Mouse (Mus musculus) gastrocnemius, postnatal 25 days (tissue): ENCODE results near the gene Zfp952. TPM values are rescaled to one million over a fixed set of nuclear protein-coding genes. Genes with fewer than 3 reads are reported as not detected.
"Not testable (repeated sequence)": the region's sequence is repeated elsewhere in the genome, so short reads cannot be mapped to it uniquely, and the experiment has no call there.

ENCODE experiments used
- DNase-seq: peaks from one replicate; pipeline ENCODE4 v3.0.0; 2022
- long read RNA-seq, 2 experiments: library from polyadenylated mRNA; stranded (forward); transcript quantifications; one replicate each; pipeline ENCODE4 v2.0.0; 2021
- total RNA-seq, 2 experiments: library from RNA; stranded (reverse); gene quantifications; 1 replicate in 1 of 2; 2 replicates in 1 of 2; pipeline ENCODE4 v1.2.3; 2021

Zfp952 gene
- 1 to 10 TPM; 3.4 to 4.6 TPM for total RNA-seq
- long read RNA-seq, experiment 1, partial matches to known transcripts = 0 of 5 reads
- long read RNA-seq, experiment 1, other reads (novel, unspliced or antisense) = 2 of 5 reads
- long read RNA-seq, experiment 2, partial matches to known transcripts = 0 of 7 reads
- long read RNA-seq, experiment 2, other reads (novel, unspliced or antisense) = 3 of 7 reads

DNA sequence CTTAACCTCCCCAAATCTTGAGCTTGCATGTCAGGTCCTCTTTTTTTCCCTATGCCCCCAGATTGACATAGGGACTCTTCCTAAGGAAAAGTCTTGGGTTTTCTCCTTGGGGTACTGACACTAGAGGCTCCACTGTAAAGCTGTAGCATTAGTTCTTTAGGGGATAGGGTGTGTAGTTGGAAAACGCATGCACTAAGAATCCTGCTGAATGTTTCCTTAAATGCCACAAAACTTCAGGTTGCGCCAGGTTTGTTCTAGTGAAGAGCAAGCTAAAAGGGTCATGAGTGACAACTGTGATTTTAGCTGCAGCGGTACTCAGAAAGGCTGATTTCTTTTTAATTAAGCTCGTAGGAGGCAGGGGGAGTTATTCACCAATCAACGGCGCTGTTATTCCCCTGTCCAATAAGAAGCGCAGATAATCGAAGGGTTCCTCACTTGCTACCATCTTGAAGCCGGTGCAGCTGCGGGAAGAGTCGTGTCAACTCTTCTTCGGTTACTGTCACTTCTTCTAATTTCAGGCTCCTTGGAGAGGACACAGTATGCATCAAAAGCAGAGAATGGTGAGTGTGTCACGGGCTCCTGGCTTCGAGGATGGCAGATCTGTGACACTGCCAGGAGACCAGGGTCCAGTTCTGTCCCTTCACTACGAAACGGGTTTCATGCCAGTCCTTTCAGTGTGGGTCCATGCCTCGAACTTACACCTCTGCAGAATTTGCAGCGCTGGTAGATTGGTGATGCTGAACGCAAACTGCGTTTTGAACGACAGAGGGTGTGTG is at the start of gene Zfp952:
Zfp952 (plus strand) TSS at position 431 of the 776 bp plus-strand sequence.
- peak; percentile 77 for DNase-seq

- no peak for DNase-seq
Measured at GRCm38 (mm10) chr17:32943661-32944060, 49.3 kb upstream of the Zfp952 start.

DNA sequence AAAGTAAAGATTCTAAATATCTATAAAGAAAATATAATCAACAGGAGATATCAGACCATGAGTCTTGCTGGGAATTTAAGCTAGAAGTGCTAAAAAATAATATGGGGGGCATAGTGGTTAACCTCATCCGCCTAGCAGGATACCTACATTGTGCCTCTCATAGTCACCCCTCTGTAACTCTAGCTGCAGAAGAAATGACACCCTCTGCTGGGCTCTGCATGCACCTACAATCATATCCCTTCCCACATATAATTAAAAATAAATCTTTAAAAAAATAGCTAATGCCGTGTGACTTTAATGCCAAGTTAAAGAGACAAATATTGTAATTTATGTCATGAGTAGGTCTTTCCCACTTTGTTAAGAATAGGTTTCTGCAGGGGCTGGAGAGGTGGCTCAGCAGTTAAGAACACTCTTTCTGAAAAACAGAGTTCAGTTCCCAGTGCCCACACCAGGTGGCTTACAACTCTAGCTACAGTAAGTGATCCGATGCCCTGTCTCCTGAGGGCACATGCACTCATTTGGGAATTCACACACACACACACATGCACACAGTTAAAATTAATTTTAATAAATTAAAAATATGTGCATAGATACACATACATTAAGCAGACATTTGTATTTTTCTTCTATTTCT is 48.4 kb upstream of the Zfp952 start:
- no peak for DNase-seq

- DNase-seq = no peak
Measured at GRCm38 (mm10) chr17:32946716-32947115, 46.2 kb upstream of the Zfp952 start.

DNA sequence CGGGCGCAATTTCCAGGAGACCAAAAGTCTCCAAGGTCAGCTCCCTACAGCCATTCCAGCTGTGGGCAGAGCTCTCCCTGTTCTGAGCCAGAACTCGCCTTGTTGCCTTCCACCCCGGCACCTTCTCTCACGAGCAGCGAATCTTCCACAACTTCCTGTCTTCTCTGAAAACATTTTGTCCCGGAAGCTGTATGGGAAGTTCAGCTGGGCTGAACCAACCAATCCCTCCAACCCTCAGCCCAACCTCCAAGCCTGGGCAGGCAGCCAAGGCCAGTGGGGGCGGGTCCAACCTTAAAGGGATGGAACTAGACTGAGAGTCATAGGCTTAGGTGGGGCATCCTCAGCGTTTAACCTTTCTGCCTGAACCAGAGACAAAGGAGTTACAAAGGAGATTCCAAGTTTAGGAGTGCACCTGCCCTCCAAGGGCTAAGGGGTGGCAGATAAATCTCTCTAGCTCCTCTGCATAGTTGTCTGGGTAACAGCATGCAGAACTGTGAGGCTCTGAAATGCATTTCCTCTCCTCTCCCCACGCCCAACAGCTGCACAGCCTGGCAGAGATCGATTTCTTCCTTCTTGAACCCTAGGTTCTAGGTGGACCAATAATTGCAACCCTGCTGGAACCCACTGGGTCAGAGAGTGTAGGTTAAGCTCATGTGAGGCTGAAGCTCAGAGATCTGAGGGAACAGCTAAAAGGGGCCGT is 45.6 kb upstream of the Zfp952 start, which contains the start of gene Cyp4f13:
Cyp4f13 (minus strand) TSS at position 188 of the 700 bp plus-strand sequence.
- peak; percentile 97 for DNase-seq

GRCm38 (mm10) chr17:32950136-32950535 is 42.8 kb upstream of the Zfp952 start:
- no peak for DNase-seq

- DNase-seq = no peak
Measured at GRCm38 (mm10) chr17:32951006-32951405, 41.9 kb upstream of the Zfp952 start.

GRCm38 (mm10) chr17:32951441-32951840 is 41.5 kb upstream of the Zfp952 start:
- DNase-seq = peak; percentile 51

- no peak for DNase-seq
Measured at GRCm38 (mm10) chr17:32965253-32965622, 27.7 kb upstream of the Zfp952 start.

DNA sequence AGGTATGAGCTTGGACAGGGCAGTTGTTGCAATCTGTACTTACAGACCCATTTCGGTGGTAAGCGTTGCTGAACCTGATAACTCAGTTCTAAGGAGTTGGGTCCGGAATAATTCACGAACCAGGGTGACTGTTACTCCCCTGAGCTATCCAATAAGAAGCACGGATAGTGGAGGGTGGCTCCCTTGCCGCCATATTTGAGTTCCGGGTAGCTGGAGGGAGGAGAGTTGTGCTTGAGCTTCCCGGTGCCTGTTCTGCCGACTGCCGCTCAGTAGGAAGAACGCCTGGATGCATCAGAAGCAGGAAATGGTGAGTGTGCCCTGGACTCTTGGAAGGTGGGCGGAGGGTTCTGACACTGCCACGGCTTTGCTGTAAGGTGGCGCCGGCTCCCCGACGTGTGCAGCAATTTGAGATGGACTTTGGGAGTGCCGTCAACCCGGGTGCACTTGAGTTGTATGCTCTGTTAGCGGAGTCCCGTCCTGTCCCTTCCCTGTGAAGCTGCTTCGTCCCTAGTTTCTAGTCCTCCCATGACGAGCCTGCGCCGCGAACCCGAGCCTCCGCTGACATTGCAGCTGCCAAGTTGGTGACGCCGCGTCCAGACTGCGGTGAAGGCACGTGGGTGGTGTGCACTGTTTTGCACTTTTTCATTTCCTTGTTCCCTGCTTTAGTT is 27.2 kb upstream of the Zfp952 start, which contains the start of gene Zfp472:
Zfp472 (plus strand) TSS at position 192 of the 668 bp plus-strand sequence.
- peak; percentile 88 for DNase-seq

DNA sequence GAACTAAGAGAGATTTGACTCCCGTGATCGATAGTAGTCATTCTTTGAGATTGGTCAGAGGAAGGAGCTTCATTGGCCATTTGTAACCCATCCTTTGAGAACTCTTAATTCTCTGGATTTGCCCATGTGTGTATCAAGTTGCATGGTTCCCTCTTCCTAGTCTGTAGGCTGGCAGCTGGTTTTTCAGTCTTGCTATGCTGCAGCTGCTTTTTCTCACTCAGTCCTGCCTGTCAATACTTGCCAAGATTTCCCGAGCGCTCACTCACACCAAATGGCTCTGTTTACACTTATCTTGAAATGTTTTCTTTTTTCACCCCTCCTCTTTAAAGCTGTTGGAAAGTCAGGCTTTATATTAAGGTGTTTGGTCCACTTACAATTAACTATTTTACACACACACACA is 11.6 kb upstream of the Zfp952 start:
- DNase-seq = no peak

DNA sequence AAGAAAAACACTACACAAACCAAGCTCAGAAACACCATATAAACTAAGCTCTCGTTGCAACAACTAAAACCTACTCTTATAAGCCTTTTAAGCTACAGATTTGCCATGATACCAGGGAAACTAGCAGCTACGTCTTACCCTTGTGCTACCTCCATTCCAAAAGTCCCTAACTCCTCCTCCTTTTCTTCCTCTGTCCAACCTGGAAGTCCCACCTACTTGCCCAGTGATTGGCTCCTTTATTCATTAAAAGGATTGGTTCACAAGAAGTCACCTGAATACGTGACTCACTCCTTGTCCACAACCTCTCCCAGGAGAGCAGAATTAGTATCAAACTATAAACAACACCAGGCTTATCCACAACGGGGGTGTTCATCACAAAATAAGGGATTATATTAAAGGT is 6.6 kb upstream of the Zfp952 start:
- DNase-seq = no peak

- no peak for DNase-seq
Measured at GRCm38 (mm10) chr17:32991965-32992698, 797 bp upstream of the Zfp952 start.

DNA sequence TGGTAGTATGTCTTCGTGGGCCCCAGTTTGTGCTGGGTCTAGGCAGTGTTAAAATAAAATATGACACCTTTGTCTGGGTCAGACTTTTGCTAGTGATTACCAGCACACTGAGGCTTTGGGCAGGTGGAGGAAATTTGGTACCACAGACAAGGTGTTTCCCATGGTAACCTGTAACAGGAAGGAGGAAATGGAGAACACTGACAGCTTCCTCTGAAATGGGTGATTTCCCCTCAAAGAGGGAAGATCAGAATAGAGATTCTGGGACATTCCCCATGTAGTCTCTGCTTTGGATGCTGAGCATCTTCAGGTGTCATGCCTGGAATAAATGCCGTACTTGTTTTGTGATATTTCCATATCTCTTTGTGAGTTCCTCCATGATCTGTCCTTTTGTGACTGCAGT is 5.6 kb downstream of the Zfp952 start:
- DNase-seq = no peak

- DNase-seq = no peak
Measured at GRCm38 (mm10) chr17:33008337-33008736, 15.4 kb downstream of the Zfp952 start.

DNA sequence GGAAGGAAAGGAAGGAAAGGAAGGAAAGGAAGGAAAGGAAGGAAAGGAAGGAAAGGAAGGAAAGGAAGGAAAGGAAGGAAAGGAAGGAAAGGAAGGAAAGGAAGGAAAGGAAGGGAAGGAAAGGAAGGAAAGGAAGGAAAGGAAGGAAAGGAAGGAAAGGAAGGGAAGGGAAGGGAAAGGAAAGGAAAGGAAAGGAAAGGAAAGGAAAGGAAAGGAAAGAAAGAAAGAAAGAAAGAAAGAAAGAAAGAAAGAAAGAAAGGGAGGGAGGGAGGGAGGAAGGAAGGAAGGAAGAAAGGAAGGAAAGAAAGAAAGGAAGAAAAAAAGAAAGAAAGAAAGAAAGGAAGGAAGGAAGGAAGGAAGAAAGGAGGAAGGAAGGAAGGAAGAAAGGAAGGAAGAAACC is 27.5 kb downstream of the Zfp952 start:
- DNase-seq = not testable (repeated sequence)

- DNase-seq = no peak
Measured at GRCm38 (mm10) chr17:33032376-33032775, 39.4 kb downstream of the Zfp952 start.

GRCm38 (mm10) chr17:33032900-33033891 is 40.3 kb downstream of the Zfp952 start, which contains the start of gene Zfp763:
Gene Zfp763 (minus strand): TSS chr17:33033402.
- peak; percentile 65 for DNase-seq
